Mouse (Mus musculus): ENCODE data around the gene Dusp22. TPM values are rescaled to one million over a fixed set of nuclear protein-coding genes. Genes with fewer than 3 reads are reported as not detected.

The Dusp22 gene
- polyA plus RNA-seq, 1 experiment, result 8.9 TPM

DNA sequence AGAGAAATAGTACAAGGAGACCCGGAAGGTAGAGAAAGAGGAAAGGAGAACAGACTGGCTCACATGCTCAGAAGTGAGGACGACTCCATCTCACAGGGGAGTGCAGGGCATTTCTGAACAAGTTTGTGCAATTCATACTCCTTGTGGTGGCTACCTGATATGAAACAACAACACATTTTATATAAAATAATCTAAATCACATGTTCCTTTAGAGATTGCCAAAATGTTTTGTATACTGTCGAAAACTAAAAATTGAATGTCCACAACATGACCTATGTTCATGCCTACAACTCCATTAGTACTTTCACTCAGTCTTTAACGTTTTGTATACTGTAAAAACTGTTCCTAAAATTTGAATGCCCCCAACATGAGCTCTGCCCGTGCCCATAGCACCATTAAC is 81.4 kb downstream of the Dusp22 start:
- Histone ChIP-seq H3K27ac (ENCODE audit: control insufficient read depth, insufficient read depth, low read depth, low read length, poor library complexity) (no peak overlapping the region), H3K4me1 (ENCODE audit: control insufficient read depth, insufficient read depth, low read length) (no peaks in the 10 kb centered on the region; the same call in 1 of the 2 replicates), H3K4me3 (replicated peaks; ENCODE audit: control insufficient read depth, low read depth, low read length) (no peak overlapping the region)
- TF ChIP-seq POLR2A (IDR thresholded peaks at IDR 0.05; ENCODE audit: borderline replicate concordance, control insufficient read depth, low read depth, low read length), result no peak
- no peak for TF ChIP-seq CTCF (IDR thresholded peaks at IDR 0.05; ENCODE audit: control insufficient read depth, insufficient read depth, low read length)
- 69% methylated on average over 5 of the region's 5 CpGs for WGBS

- H3K4me3 ChIP-seq (replicated peaks; ENCODE audit: control insufficient read depth, low read depth, low read length), result no peak overlapping the region
- H3K4me1 ChIP-seq (ENCODE audit: control insufficient read depth, insufficient read depth, low read length), result no peaks in the 10 kb centered on the region; the same call in 1 of the 2 replicates
- H3K27ac ChIP-seq (ENCODE audit: control insufficient read depth, insufficient read depth, low read depth, low read length, poor library complexity), result no peak overlapping the region
- TF ChIP-seq CTCF (IDR thresholded peaks at IDR 0.05; ENCODE audit: control insufficient read depth, insufficient read depth, low read length) (no peak), POLR2A (IDR thresholded peaks at IDR 0.05; ENCODE audit: borderline replicate concordance, control insufficient read depth, low read depth, low read length) (no peak)
- WGBS, result 59% methylated on average over 6 of the region's 6 CpGs
These were observed 82.7 kb downstream of the Dusp22 start for GRCm38 (mm10) chr13:30742411-30742970.

DNA sequence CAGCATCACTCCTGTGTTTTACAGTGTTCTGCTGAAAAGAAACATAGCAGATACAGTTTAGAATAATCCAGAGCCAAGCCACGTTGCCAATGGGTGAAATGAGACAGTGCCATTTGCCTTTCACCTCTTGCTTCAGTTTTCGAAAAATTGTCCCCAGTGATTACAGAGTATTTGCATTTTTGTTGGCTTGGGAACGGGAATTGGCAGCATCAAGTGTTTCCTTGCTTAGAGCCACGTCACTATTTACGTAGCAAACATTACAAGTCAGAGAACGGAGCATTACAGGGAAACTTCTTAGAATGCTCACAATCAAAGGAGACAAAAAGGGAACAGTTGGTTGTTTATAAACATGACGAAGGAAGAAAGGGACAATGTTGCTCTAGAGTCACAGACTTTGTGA is 85.3 kb downstream of the Dusp22 start:
- H3K27ac ChIP-seq (ENCODE audit: control insufficient read depth, insufficient read depth, low read depth, low read length, poor library complexity), result no peak overlapping the region
- H3K4me3 ChIP-seq (replicated peaks; ENCODE audit: control insufficient read depth, low read depth, low read length), result no peak overlapping the region
- TF ChIP-seq POLR2A (IDR thresholded peaks at IDR 0.05; ENCODE audit: borderline replicate concordance, control insufficient read depth, low read depth, low read length) (no peak), CTCF (IDR thresholded peaks at IDR 0.05; ENCODE audit: control insufficient read depth, insufficient read depth, low read length) (no peak)
- WGBS, result 77% methylated on average over 7 of the region's 7 CpGs
- no peaks in the 10 kb centered on the region; the same call in 1 of the 2 replicates for H3K4me1 ChIP-seq (ENCODE audit: control insufficient read depth, insufficient read depth, low read length)

DNA sequence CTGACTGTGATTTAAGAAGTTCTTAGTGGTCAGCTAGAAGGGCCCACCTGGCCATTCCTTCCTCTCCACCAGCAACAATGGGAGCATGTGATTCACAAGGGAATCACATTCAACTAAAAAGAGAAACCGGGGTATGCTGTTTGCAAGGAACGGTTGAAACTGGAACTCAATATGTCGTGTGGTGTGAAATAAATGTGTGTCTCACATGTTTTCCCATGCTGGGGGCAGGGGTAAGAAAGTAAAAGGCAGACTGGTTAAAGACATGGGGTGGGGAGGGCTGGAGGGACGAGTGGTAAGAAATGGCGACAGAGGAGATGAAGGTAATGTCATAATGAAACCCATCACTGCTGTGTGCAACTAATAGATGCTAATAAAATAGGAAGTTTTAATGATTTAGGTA is 87.3 kb downstream of the Dusp22 start:
- no peaks in the 10 kb centered on the region; the same call in 1 of the 2 replicates for H3K4me1 ChIP-seq (ENCODE audit: control insufficient read depth, insufficient read depth, low read length)
- TF ChIP-seq CTCF (IDR thresholded peaks at IDR 0.05; ENCODE audit: control insufficient read depth, insufficient read depth, low read length) (no peak), POLR2A (IDR thresholded peaks at IDR 0.05; ENCODE audit: borderline replicate concordance, control insufficient read depth, low read depth, low read length) (no peak)
- WGBS, result 72% methylated on average over 5 of the region's 5 CpGs
- H3K27ac ChIP-seq (ENCODE audit: control insufficient read depth, insufficient read depth, low read depth, low read length, poor library complexity), result no peak overlapping the region
- no peak overlapping the region for H3K4me3 ChIP-seq (replicated peaks; ENCODE audit: control insufficient read depth, low read depth, low read length)

DNA sequence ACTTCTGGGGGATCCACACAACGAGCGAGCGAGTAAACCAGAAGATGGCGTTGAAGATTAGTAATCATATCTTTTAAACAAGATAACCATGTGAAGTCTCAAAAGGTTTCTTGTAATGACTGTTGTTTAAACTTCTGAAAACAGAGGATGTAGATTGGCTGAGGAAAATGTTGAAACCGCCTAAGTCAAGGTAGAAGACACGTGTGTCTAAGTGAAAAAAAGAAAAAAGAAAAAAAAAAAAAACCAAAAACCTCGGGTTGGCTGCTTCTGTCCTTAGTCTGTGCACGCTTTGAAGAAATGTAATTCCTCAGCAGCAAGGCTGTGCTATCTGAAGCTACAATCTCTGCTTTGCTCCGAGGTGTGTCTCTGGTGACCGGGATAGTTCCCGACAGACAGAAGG is 87.7 kb downstream of the Dusp22 start:
- no peak overlapping the region for H3K27ac ChIP-seq (ENCODE audit: control insufficient read depth, insufficient read depth, low read depth, low read length, poor library complexity)
- 59% methylated on average over 11 of the region's 11 CpGs for WGBS
- H3K4me3 ChIP-seq (replicated peaks; ENCODE audit: control insufficient read depth, low read depth, low read length), result no peak overlapping the region
- no peak for TF ChIP-seq CTCF (IDR thresholded peaks at IDR 0.05; ENCODE audit: control insufficient read depth, insufficient read depth, low read length)
- TF ChIP-seq POLR2A (IDR thresholded peaks at IDR 0.05; ENCODE audit: borderline replicate concordance, control insufficient read depth, low read depth, low read length), result no peak
- H3K4me1 ChIP-seq (ENCODE audit: control insufficient read depth, insufficient read depth, low read length), result no peaks in the 10 kb centered on the region; the same call in 1 of the 2 replicates

GRCm38 (mm10) chr13:30748321-30748720 is 88.5 kb downstream of the Dusp22 start:
- Histone ChIP-seq H3K27ac (ENCODE audit: control insufficient read depth, insufficient read depth, low read depth, low read length, poor library complexity) (no peak overlapping the region), H3K4me1 (ENCODE audit: control insufficient read depth, insufficient read depth, low read length) (no peaks in the 10 kb centered on the region; the same call in 1 of the 2 replicates), H3K4me3 (replicated peaks; ENCODE audit: control insufficient read depth, low read depth, low read length) (no peak overlapping the region)
- TF ChIP-seq POLR2A (IDR thresholded peaks at IDR 0.05; ENCODE audit: borderline replicate concordance, control insufficient read depth, low read depth, low read length) (no peak), CTCF (IDR thresholded peaks at IDR 0.05; ENCODE audit: control insufficient read depth, insufficient read depth, low read length) (no peak)
- WGBS, result 53% methylated on average over 11 of the region's 11 CpGs

DNA sequence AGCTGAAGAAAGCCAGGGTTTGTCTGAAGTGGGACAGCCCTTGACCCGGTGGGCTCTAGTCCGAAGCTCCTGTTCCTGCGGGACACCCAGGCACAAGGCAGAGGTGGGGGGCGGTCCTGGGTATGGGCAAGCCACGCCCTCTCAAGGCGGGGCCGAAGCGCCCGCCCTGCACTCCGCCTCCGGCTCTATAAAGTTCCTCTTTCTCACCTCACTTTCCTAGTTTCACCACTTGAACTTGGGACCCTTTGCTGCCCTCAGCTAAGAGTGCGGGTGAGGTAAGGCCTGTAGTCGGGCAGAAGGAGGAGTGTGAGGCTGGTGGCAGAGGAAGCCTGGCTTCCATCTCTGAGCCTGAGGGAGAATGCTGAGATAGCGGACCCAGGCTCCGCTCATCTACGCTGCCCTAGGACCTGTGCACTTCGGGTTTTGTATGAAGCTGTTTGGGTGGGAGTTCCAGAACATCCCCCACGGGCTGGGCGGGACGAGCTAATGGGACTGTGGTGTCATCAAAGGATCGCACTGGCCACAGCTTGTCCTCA is 89.3 kb downstream of the Dusp22 start, which contains the start of gene Irf4:
Irf4 (plus strand) TSS at position 206 of the 536 bp plus-strand sequence.
- H3K4me1 ChIP-seq (ENCODE audit: control insufficient read depth, insufficient read depth, low read length), result no peaks in the 10 kb centered on the region; the same call in 1 of the 2 replicates
- H3K4me3 ChIP-seq (replicated peaks; ENCODE audit: control insufficient read depth, low read depth, low read length), result peak within 1 kb of the TSS; percentile 88
- WGBS, result 4% methylated on average over 21 of the region's 21 CpGs
- peak within 1 kb of the TSS; percentile 56 for H3K27ac ChIP-seq (ENCODE audit: control insufficient read depth, insufficient read depth, low read depth, low read length, poor library complexity)
- TF ChIP-seq POLR2A (IDR thresholded peaks at IDR 0.05; ENCODE audit: borderline replicate concordance, control insufficient read depth, low read depth, low read length) (peak; percentile 71; the same call in 1 of the 2 replicates), CTCF (IDR thresholded peaks at IDR 0.05; ENCODE audit: control insufficient read depth, insufficient read depth, low read length) (no peak)

- TF ChIP-seq CTCF (IDR thresholded peaks at IDR 0.05; ENCODE audit: control insufficient read depth, insufficient read depth, low read length) (no peak), POLR2A (IDR thresholded peaks at IDR 0.05; ENCODE audit: borderline replicate concordance, control insufficient read depth, low read depth, low read length) (no peak)
- no peaks in the 10 kb centered on the region; the same call in 1 of the 2 replicates for H3K4me1 ChIP-seq (ENCODE audit: control insufficient read depth, insufficient read depth, low read length)
- peak overlapping the region; percentile 88 for H3K4me3 ChIP-seq (replicated peaks; ENCODE audit: control insufficient read depth, low read depth, low read length)
- peak overlapping the region; percentile 56 for H3K27ac ChIP-seq (ENCODE audit: control insufficient read depth, insufficient read depth, low read depth, low read length, poor library complexity)
- WGBS, result 14% methylated on average over 11 of the region's 11 CpGs
These were observed 89.8 kb downstream of the Dusp22 start for GRCm38 (mm10) chr13:30749557-30750141.

All from bone marrow, adult 2 months (tissue).